Mouse (Mus musculus) erythroid progenitor cell, adult 5-6 weeks (primary cell): ENCODE measurements at regions not wholly inside any gene's neighbourhood (a gene's known extent, or its start where the extent isn't known, plus 50 kb on each side); places are given as distances from the start of the nearest gene placed in this dataset.
A peak's percentile ranks its signal among the peaks of the same experiment; 100 is the strongest.

ENCODE experiments used
- ATAC-seq: replicated peaks from 2 replicates; pipeline ENCODE4 v1.8.0; 2016; ENCODE audit warnings: moderate number of reproducible peaks, mild to moderate bottlenecking, moderate TSS enrichment, inconsistent platforms; ENCODE audit not compliant: poor library complexity, low FRiP score, severe bottlenecking

DNA sequence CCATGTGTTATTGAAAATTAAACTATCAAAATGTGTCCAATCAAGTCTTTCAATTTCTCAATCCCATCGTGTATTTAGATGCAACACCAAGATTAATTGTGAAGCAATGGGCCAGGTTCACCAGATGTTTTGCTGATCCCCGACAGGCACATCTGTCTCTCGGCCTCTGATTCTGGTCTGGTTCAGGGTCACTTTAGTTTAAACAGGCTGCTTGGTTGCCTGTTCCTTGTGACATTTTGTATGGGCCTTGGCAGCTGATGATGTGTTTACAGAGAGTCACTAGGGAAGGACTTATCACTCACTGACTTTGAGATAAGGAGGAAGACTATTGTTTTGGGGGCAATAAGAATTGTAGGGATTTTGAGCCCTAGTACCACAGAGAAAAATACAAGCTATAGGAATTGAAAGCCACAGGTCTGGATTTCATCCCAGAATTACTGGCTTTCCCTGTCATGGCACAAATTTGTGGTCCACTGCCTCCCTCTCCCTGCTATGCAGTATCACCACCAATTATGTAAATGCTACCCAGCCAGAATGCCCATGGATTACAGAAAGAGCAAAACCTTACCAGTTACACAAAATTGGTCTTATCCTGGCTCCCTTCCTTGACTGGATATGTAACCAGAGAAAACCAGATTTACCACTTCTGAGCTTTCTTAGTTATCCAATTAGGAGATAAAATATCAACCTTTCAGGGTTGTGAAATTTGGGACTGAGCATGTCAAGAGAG lies 272.5 kb upstream of the Plxna2 start:
- ATAC-seq = no peak

DNA sequence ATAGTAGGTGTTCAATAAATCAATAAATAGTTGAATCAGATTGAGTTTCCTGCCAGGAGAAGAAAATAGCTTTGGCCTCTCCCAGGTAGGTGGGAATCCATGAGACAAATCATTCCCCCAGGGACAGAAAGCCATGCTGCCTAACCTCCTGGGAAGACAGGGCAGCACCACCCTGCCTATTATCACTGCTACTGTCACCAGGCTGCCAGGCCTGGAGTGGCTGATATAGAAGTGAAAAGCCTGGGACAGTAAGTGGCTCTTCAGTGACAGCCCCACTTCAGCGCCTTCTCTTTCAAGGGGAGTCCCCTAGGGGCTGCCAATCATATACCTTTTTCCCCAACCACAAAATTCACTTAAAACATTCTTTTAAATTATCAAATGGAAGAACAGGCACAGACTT lies 275.4 kb upstream of the Plxna2 start:
- ATAC-seq = no peak

DNA sequence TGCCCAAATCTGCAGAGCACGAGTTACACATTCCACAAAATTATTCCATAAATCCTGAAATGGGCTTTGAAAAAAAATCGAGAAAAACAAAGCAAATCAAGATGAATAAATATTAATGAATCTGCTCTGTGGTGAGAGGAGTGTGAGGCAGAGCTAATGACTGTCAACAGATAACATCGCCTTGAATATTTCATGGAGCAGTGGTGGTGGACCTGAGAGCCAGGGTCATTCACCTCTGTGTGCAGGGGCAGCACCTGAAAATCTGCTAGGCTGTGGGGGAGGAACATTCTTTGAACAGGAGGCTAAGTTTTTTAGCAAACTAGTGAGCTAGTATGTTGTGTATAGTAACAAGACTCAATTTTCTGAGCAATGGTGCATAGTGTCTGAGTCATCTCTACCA lies 276.3 kb upstream of the Plxna2 start:
- ATAC-seq = no peak

DNA sequence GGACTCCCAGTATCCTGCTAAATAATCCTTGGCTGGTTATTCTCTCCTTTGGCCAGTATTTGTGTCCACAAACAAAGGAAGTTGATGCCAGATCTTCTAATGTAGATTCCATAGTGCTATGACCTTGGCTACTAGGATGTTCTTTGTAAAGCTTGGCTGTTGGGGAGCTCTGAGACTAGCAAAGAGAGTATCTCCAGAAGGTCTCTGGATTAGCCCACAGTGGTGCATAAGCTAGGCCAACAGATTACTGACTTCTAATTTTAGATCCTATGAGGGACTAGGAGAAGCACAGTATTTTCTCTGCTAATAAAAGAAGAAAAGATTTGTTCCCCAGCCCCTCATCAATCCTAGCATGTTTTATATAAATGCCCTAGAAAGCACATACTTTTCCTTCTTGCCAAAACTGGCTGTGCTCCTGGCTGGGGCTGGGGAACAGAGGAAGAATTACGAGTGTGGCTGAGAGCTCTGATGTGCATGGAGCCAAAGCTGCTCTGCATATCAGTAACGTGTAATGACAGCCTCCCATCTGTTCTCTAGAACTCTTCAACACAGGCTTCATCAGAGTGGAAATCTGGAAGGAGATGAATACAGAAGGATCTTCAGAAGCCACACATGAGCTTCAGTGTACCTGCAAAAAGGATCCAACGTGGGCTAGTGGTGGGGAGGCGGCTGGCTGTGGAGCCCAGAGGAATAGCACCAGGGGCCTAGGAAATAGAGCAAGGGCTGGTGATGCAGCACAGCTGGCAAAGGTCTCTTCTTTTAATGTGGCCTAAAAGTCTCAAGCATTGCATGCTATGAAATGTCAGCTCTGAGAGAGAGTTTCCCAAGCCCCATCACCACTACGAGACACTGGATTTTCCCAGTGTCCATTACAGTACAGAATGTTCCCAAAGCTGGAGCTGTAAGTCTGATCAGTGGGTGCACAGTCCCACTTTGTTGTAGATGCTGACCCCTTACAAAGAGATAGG lies 283.0 kb upstream of the Plxna2 start:
- no peak for ATAC-seq

DNA sequence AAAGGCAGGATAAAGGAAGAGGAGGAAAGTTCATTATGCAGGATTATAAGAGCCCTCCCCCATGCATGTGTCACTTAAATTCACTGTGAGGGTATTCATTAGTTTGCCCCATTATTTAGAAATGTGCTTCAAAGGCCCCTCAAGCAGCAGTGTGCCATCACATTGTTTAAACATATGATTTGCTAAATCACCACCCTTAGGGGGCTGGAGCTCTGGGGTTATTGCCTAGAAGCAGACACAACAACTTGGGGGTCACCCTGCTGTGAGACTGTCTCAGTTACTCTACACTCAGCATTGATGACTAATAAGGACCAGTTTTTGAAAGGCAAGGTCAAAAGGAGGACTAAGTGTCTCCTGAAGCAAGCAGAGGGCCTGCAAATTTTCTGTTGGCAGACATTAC lies 285.4 kb upstream of the Plxna2 start:
- ATAC-seq = no peak

DNA sequence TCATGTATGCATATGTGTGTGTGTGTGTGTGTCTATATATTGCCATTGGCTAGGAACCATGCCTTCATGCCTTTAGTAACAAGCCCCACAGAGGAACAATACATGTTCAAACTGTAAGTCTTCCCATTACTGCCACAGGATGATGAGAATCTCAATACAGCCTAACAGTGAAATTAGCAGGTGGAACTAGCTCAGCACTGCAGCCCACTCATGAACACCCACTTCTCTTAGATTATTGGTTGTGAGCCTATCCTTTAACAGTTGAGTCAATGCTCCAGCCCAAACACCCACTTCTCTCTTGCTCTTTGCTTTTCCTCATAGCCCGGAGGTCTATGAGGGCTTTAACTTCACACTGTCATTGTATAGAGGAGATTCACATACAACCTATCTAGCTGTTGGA lies 287.5 kb upstream of the Plxna2 start:
- no peak for ATAC-seq

DNA sequence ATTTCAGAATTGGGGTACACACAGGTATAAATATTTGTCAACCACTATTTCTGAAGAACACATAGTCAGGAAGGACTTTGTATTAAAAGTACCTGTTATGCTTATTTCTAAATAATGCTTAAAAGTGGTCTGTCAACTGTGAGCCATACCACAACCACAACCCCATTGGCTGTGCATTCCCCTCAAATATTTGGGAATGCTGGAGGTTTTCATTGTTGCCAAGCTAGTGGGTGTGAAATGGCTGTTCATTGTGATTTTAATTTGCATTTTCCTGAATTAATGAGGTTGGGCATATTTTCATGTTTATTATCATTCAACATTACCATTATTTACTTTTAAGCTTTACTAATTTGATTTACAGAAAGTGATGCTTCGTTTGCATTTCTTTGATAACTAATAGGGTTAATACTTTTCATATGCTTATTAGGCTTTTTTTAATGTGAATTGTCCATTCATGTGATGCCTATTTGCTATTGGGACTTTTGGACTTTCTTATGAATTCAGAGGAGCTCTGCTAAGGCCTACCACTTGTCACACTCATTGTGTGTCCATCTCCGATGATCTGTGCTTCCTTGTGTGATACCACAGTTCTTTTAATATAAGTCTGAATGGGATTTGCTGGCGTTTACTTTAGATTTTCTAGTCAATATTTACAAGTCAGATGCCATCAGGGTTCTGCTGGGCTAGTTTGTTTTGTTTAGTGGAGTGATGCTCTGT lies 297.5 kb upstream of the Plxna2 start:
- no peak for ATAC-seq

DNA sequence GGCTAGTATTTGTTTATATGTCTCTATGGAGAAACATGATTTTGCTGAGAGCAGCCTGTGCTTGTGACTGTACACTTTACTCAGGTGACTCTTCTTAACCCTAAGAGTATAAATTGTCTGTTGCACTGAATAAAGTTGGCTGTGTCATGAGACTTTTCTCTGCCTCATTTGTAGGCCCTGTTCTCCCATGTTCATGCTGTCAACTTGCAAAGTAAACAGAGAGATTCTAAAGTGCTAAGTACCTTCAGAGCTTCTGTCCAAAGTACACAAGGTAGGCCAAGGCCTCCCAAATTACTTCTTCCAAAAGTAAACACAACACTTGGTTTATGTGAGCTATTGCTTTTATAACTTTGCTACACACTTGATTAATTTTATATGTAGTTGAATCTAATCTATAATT lies 299.7 kb upstream of the Plxna2 start:
- no peak for ATAC-seq

DNA sequence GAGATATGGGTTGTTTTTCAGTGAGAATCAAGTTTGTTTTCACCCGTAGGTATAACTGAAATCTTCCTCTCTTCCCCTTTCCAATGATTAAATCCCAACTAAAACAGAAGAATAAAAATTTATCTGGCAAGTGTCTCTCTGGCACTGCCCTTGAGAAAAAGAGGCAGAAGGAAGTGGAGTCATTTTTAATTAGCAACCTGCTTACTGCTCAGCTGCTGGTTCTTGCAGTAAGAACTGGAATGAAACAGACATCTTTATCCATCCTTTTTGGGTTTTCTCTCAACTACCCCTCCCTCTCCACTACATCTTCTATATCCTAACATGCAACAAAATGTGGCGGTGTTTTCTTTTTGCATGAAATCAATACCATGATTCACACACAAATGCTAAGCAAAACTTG lies 302.4 kb upstream of the Plxna2 start:
- no peak for ATAC-seq

DNA sequence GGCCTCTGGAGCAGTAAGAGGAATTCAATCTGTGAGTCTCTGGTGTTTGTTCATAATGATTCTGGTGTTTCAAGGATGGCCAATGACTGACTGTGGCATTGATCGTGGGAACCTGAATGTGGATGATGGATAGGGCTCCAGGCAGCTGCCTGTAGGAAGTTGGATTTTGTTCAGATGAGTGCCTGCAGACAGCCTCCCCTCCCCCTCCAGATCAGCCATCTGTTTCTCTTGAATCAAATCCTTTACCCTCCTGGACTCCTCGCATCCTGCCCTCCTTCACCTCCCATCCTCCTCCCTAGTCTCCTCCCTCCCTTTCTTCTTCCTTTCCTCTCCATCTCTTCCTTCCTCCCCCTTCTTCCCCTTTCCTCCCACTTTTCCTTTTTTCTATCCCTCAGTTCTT lies 307.6 kb upstream of the Plxna2 start:
- no peak for ATAC-seq

DNA sequence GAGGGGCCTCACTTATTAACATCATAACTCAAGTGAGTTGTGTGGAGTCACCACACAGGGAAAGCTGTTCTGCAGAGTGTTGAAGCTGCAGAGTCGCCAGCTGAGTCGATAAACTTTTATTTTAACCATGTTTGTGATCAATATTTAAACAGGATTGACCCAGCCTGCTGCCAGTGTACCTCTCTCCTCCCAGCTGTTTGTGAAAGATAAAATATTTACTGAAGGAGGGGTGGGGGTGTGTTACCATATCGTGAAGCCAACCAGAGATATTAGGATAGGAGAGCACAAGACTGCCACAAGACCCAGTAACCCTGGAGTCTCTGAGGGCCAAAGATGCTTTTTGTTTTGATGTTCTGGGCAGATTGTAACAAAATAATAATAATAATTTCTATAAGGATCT lies 309.4 kb upstream of the Plxna2 start:
- ATAC-seq = peak; percentile 57

DNA sequence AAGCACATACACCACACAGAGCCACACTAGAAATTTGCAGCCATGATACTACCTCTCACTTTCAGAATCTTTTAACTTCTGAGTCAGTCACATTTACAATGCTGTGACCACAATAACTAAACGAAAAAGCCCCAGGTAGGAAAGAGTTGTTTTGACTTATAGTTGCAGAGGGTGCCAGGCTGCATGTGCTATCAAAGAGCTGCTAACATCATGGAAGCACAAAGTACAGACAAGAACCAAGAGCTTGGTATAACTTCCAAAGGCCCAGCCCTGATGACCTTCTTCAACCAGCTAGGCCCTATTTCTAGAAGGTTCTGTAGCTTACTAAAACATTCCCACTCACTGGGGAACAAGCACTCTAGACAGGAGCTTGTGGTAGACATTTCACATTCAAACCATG lies 314.1 kb upstream of the Plxna2 start:
- ATAC-seq = no peak

DNA sequence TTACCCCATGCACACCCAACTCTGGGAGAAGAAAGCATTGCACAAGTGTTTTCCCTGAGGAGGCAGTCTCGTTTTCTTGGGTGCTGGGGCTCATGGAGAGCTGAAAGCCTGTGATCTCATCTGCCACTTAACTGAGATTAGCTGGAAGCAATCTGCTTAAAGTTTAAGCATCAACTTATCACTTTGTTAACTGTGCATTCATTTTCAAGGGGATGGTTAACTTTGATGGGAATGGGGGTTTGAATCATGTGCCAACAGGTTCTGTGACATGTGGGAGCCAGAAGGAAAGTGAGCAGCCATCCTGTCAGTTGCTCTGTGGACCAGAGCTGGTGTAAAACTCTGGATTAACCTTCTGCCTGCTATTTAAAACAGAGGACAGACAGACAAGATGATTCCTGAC lies 315.2 kb upstream of the Plxna2 start:
- ATAC-seq = no peak

DNA sequence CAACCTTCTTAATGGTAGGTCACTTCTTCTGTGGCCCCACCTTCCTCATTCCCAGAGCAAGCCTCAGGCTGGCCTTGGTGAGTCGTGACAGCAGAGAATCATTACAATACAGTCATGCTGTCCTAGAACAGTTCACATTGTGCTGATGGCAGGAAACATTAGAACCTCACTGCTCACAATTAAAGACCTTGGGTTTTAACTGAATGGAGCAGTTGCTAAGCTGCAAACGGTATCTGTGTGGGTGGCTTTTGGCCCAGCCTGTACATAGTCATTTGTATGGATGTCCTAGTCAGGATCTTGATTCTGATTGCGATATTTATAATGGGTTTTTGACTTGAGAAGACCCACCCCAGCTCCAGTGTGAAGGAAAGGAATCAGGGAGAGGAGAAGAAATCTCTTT lies 336.1 kb upstream of the Plxna2 start:
- no peak for ATAC-seq

DNA sequence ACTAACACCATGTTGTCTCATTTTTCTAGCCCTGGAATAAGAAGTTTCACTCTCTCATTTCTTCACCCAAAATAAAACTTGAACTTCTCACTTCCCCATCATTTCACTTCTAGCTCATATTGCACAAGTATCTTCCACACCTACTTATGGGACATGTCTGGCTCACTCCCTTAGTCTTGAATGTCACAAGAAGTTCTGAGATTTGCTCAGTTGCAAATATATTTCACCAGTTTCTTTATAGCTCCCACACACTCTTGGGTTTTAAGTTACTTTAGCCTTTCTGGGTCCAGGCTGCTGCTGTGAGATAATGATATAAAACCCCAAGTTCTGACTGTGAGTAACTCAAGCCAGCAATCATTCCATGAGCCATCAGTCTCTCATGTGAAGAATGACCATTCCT lies 350.0 kb upstream of the Plxna2 start:
- ATAC-seq = no peak

DNA sequence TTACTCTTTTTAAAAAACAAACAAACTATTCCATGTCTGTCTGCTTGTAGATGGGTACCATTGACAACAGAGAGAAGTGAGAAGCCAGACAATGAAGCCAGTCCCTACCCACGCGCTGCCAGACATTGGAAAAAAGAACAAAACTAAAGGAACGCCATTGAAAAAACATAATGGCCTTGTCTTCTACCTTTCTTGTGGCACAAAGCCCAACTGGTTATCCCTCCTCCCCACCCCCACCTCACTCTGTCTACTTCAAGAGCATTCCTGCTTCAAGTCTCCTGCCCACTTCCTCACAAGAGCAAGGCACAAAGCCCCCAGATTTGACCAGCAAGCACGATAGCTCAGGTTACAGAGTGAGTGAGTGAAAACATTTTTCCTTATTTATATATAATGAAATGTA lies 355.6 kb upstream of the Plxna2 start:
- ATAC-seq = no peak

DNA sequence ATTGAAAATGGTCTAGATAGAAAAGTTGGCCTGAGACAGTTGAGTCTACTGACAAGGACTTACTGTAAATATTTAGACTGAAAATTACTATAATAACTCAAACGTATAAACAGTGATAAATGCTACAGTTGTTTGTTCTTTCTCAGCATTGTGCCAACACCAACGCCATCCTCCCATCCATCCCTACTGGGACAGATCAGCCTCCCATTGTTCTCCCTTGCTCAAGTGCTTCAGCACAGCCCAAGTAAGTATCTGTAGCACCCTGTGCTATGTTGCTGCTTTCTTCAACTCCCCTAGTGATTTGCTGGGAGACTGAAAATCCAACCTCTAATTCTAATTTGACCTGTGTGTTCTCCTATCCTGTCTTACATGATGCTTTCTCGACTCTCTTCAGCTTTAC lies 358.1 kb upstream of the Plxna2 start:
- ATAC-seq = no peak

DNA sequence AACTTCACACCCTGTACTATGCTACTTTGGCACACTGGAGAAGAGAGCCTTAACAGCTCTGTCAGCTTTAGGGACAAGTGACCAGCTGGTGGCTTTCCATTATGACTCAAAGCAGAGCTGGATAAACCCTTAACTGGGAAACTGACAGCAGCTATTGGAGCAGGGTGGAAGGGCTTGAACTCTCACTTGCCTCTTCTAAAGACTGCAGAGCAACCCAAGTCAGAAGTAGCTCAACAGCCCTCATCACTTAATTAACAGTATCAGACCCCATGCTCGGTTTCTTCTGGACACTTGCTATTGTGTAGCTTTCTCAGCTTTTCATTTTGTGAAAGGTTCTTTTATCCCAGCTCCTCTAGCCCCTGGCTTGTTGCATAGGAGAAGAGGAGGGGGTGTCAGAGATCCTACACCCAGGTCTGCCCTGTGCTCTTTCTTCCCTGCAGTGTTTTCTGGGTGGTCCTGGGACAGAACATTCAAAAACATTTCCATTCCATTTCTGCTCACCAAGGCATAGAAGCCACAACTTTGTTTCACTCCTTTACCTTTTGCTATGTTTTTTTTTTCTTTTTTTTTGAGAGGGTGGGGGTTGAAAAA lies 373.1 kb upstream of the Plxna2 start:
- ATAC-seq = no peak

DNA sequence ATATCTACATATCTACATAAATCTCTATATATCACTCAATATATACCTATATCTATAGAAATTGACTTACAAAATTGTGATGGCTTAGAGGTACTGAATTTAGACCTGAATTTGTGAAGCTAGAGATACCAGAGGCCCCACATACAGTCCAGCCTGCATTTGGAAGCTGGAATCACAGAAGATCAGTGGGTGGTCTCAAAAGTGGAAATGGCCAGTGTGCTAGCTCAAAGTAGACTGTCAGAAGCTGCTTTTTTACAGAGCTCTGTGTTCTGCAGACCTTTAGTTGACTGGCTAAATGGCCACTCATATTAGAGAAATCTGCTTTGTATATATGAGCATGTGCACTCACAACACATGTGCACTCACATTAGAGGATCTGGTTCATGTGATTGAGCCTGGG lies 376.9 kb upstream of the Plxna2 start:
- ATAC-seq = no peak

DNA sequence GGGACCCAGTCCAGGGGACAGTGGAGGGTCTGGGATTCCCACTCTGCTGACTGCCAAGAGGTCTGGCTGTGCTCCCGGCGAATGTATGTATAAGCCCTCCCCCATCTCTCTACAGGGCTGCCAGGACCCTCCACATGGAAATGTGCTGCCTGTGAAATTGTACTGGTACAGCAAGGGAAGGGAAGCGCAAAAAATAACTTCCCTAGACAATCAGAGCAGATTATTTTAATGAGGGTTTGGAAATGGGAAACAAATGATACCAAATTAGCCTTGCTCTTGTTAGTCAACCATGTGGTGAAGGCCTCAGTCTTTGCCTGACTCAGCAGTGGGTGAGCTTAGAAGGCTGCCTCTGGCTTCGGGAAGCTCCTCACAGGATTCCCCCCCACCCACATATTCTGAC lies 386.8 kb upstream of the Plxna2 start:
- no peak for ATAC-seq
